Comparison of ENCODE assay signal across 16 mouse cellular contexts in the genomic region with DNA sequence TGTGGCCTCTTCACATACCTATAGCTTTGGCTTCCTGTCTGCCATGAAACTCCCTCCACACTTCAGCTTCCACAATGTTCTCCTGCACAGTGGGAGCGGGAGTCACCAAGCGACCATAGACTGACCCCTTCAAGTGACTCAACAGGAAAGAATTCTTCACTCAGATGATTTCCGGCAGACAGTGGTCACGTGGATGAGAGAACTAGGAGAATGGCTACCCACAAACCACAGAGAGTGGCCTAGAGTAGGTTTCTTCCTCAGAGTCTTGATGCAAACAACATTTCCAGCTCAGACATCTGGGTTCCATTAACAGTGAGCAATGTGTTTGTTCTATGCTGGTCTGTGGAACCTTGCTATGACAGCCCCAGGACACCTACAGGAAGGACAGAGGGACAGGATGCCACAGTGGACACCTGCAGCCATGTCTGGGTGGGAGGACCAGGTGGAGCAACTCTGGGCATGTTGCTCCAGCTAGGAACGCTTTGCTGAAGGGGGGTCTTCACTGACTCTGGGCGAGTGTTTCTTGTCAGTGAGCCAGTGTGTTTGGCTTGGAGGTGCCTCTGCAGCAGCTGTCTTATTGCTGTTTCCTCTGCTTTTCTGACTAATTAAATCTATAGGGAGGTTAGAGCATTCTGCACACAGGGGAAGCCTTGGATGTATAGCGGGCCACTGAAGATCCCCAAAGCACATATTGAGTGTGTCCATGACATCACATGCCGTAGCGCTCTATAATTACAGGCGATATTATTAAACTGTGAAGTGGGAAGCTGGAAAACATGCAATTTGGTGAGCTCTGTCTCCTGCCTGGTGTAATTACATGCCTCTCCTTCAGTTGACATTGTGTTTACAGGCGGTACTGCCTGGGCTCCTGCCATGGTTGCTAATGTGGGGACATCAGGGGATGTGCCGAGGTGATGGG. TPM values are rescaled to one million over a fixed set of nuclear protein-coding genes. Genes with fewer than 3 reads are reported as not detected.
A peak's percentile ranks its signal among the peaks of the same experiment; 100 is the strongest.
DNase-seq lines count a peak whose midpoint lies in the region; ATAC-seq lines count a peak whose summit lies in the region.
"Had no signal": no experiment of that assay in that cellular context is flagged by ENCODE, and none has a peak within 500 bp of the region (broad histone marks: within the 10 kb centered on the region; RNA-seq: fewer than 3 reads in every experiment).

No protein-coding gene starts in this region.

- H3K9me3 ChIP-seq in embryonic facial prominence, embryonic 11.5 days (replicated peaks; ENCODE audit: control insufficient read depth, low read length): no peaks in the 10 kb centered on the region
- H3K9me3 ChIP-seq in embryonic facial prominence, embryonic 10.5 days: no peaks in the 10 kb centered on the region
- H3K9me3 ChIP-seq in midbrain, embryonic 14.5 days (ENCODE audit: control insufficient read depth, low read length): no peaks in the 10 kb centered on the region
- H3K9me3 ChIP-seq in midbrain, embryonic 11.5 days (ENCODE audit: control insufficient read depth, low read length): no peaks in the 10 kb centered on the region
- H3K9me3 ChIP-seq: stomach, embryonic 15.5 days had no signal

- WGBS in embryonic facial prominence, embryonic 11.5 days: 85% methylated on average over 12 of the region's 12 CpGs
- 88% methylated on average over 12 of the region's 12 CpGs for whole genome bisulfite sequencing in embryonic facial prominence, embryonic 10.5 days
- WGBS in midbrain, embryonic 14.5 days: 77% methylated on average over 12 of the region's 12 CpGs
- WGBS in midbrain, embryonic 11.5 days: 89% methylated on average over 12 of the region's 12 CpGs

- no peak overlapping the region for H3K4me2 ChIP-seq in embryonic facial prominence, embryonic 11.5 days (ENCODE audit: low read depth, low read length)
- H3K4me2 ChIP-seq in midbrain, embryonic 14.5 days (ENCODE audit: low read length): no peak overlapping the region
- H3K4me2 ChIP-seq in midbrain, embryonic 11.5 days: no peak overlapping the region
- H3K4me2 ChIP-seq: heart, embryonic 11.5 days; liver, embryonic 11.5 days; stomach, embryonic 15.5 days had no signal

- H3K4me3 ChIP-seq in embryonic facial prominence, embryonic 11.5 days (ENCODE audit: low read depth, low read length): no peak overlapping the region
- no peak overlapping the region for H3K4me3 ChIP-seq in embryonic facial prominence, embryonic 10.5 days
- H3K4me3 ChIP-seq in midbrain, embryonic 14.5 days (replicated peaks; ENCODE audit: low read depth, low read length): no peak overlapping the region
- no peak overlapping the region for H3K4me3 ChIP-seq in midbrain, embryonic 11.5 days (ENCODE audit: low read depth, low read length)
- H3K4me3 ChIP-seq: stomach, embryonic 15.5 days had no signal

- no peak overlapping the region for H3K27ac ChIP-seq in embryonic facial prominence, embryonic 11.5 days (replicated peaks; ENCODE audit: low read depth, low read length)
- H3K27ac ChIP-seq in embryonic facial prominence, embryonic 10.5 days (replicated peaks): no peak overlapping the region
- H3K27ac ChIP-seq in midbrain, embryonic 14.5 days (replicated peaks; ENCODE audit: low read depth, low read length): no peak overlapping the region
- no peak overlapping the region for H3K27ac ChIP-seq in midbrain, embryonic 11.5 days (ENCODE audit: low read depth, low read length)
- H3K27ac ChIP-seq: stomach, embryonic 15.5 days had no signal

- no peak overlapping the region for H3K9ac ChIP-seq in embryonic facial prominence, embryonic 11.5 days (replicated peaks; ENCODE audit: low read length)
- no peak overlapping the region for H3K9ac ChIP-seq in midbrain, embryonic 14.5 days (replicated peaks; ENCODE audit: low read length)
- no peak overlapping the region for H3K9ac ChIP-seq in midbrain, embryonic 11.5 days (ENCODE audit: low read length)
- H3K9ac ChIP-seq: stomach, embryonic 15.5 days had no signal

- H3K4me1 ChIP-seq in embryonic facial prominence, embryonic 11.5 days (ENCODE audit: control insufficient read depth, insufficient read depth, low read length): no peaks in the 10 kb centered on the region
- 0 out of 2 replicates have a peak, but pooled peaks cover 3% of the 10 kb centered on the region for H3K4me1 ChIP-seq in embryonic facial prominence, embryonic 10.5 days
- H3K4me1 ChIP-seq in midbrain, embryonic 14.5 days (ENCODE audit: control insufficient read depth, insufficient read depth, low read length): no peaks in the 10 kb centered on the region
- H3K4me1 ChIP-seq in midbrain, embryonic 11.5 days (ENCODE audit: control insufficient read depth, insufficient read depth, low read length): no peaks in the 10 kb centered on the region; the same call in 1 of the 2 replicates
- H3K4me1 ChIP-seq: stomach, embryonic 15.5 days had no signal

- no peak for ATAC-seq in embryonic facial prominence, embryonic 11.5 days (replicated peaks; ENCODE audit: insufficient number of reproducible peaks, low FRiP score, low TSS enrichment, low read depth)
- no peak for ATAC-seq in midbrain, embryonic 14.5 days (ENCODE audit: low FRiP score, low TSS enrichment)
- ATAC-seq in midbrain, embryonic 11.5 days (ENCODE audit: low FRiP score): no peak

- no peaks in the 10 kb centered on the region for H3K27me3 ChIP-seq in embryonic facial prominence, embryonic 11.5 days (ENCODE audit: control insufficient read depth, insufficient read depth, low read length)
- H3K27me3 ChIP-seq in embryonic facial prominence, embryonic 10.5 days (replicated peaks; ENCODE audit: low read depth, poor library complexity, severe bottlenecking): no peaks in the 10 kb centered on the region
- H3K27me3 ChIP-seq in midbrain, embryonic 14.5 days (ENCODE audit: control insufficient read depth, insufficient read depth, low read length): no peaks in the 10 kb centered on the region
- H3K27me3 ChIP-seq in midbrain, embryonic 11.5 days (ENCODE audit: control insufficient read depth, insufficient read depth, low read length): no peaks in the 10 kb centered on the region
- H3K27me3 ChIP-seq: stomach, embryonic 15.5 days had no signal

- no peaks in the 10 kb centered on the region for H3K36me3 ChIP-seq in embryonic facial prominence, embryonic 11.5 days (replicated peaks; ENCODE audit: control insufficient read depth, insufficient read depth, low read depth, low read length)
- no peaks in the 10 kb centered on the region for H3K36me3 ChIP-seq in embryonic facial prominence, embryonic 10.5 days (replicated peaks)
- H3K36me3 ChIP-seq in midbrain, embryonic 14.5 days (ENCODE audit: control insufficient read depth, insufficient read depth, low read length): no peaks in the 10 kb centered on the region
- H3K36me3 ChIP-seq in midbrain, embryonic 11.5 days (ENCODE audit: control insufficient read depth, insufficient read depth, low read length): no peaks in the 10 kb centered on the region
- H3K36me3 ChIP-seq: stomach, embryonic 15.5 days had no signal

- DNase-seq in embryonic facial prominence, embryonic 11.5 days (ENCODE audit: low spot score): peak; percentile 6
- DNase-seq in embryonic facial prominence, embryonic 10.5 days (ENCODE audit: low spot score): no peak
- peak; percentile 26 for DNase-seq in midbrain, embryonic 14.5 days
- no peak for DNase-seq in midbrain, embryonic 11.5 days (ENCODE audit: low spot score, missing footprints)
- DNase-seq in fibroblast of lung, adult 2 months (ENCODE audit: low read depth): peak; percentile 11
- DNase-seq in telencephalon, adult 2 months (ENCODE audit: low read depth, low spot score): peak; percentile 35
- no peak for DNase-seq in gastrocnemius, adult 18-20 months (ENCODE audit: low spot score)
- DNase-seq in lung, postnatal 25 days (ENCODE audit: low spot score): no peak
- DNase-seq: cerebellum, adult 9-10 months; gastrocnemius, postnatal 10 days; heart, postnatal 4 days; kidney, adult 2 months; lung, postnatal 10 days had no signal

RNA-seq across cellular contexts. Expression of a gene that starts 31.1 kb away (rescaled TPM):
- polyA plus RNA-seq in embryonic facial prominence, embryonic 11.5 days (2014; fragmentation: Nextera tagmentation; extraction: Ambion mirVana): 2.6 and 3.2 TPM in 2 replicates
- 0.73 and 0.80 TPM in 2 replicates for polyA plus RNA-seq in embryonic facial prominence, embryonic 10.5 days (2016; fragmentation: Nextera tagmentation; extraction: Ambion mirVana)
- polyA plus RNA-seq in midbrain, embryonic 14.5 days (2014; fragmentation: Nextera tagmentation; extraction: Ambion mirVana): 34.4 and 43.7 TPM in 2 replicates
- polyA plus RNA-seq in midbrain, embryonic 11.5 days (2014; fragmentation: Nextera tagmentation; extraction: Ambion mirVana): 7.2 TPM in 2 replicates
- under 1 TPM; 0.62 to 1.00 TPM for total RNA-seq in gastrocnemius, adult 18-20 months (2021)

RNA-seq across cellular contexts. Expression of a gene that starts 31.4 kb away (rescaled TPM):
- 177 and 186 TPM in 2 replicates for polyA plus RNA-seq in embryonic facial prominence, embryonic 11.5 days (2014; fragmentation: Nextera tagmentation; extraction: Ambion mirVana)
- polyA plus RNA-seq in embryonic facial prominence, embryonic 10.5 days (2016; fragmentation: Nextera tagmentation; extraction: Ambion mirVana): 170 and 172 TPM in 2 replicates
- polyA plus RNA-seq in midbrain, embryonic 14.5 days (2014; fragmentation: Nextera tagmentation; extraction: Ambion mirVana): 145 TPM in 2 replicates
- polyA plus RNA-seq in midbrain, embryonic 11.5 days (2014; fragmentation: Nextera tagmentation; extraction: Ambion mirVana): 217 and 228 TPM in 2 replicates
- total RNA-seq in gastrocnemius, adult 18-20 months (2021): 10 to 100 TPM; 10.7 to 11.2 TPM

Comparison
In these comparisons a context has a peak if more than half of its experiments do, and no peak if none do; other contexts are left out.
1. DNase-seq: peak in embryonic facial prominence, embryonic 11.5 days (single experiment), midbrain, embryonic 14.5 days (single experiment), fibroblast of lung, adult 2 months (single experiment) and telencephalon, adult 2 months (single experiment); none in embryonic facial prominence, embryonic 10.5 days (single experiment), midbrain, embryonic 11.5 days (single experiment), gastrocnemius, adult 18-20 months (single experiment) and lung, postnatal 25 days (single experiment).